ENCODE assay signal across 14 mouse cellular contexts in the genomic region with DNA sequence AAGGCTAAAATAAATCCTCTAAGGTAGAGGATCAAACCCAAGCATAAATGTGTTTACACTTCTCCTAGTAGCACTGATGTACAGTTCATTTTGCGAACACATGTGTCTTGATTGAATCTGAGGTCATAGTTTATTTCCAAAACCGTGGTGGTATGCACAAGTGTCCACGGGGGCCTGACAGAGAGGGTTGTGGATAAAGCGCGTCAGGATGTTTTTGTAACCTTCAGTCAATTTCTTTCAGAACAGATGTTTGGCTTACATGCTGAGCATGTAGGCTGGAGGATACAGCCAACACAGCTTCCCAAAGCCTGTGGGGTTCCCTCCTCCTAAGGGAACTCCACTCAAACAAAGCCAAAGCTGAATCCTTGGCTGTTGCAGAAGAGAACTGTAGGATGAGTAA.
DNase-seq lines count a peak whose midpoint lies in the region; ATAC-seq and TF ChIP-seq lines count a peak whose summit lies in the region.
"Had no signal": no experiment of that assay in that cellular context is flagged by ENCODE, and none has a peak within 500 bp of the region (broad histone marks: within the 10 kb centered on the region; RNA-seq: fewer than 3 reads in every experiment).

No protein-coding gene starts in this region.

- no peak overlapping the region for H3K27ac ChIP-seq in kidney, adult 2 months (ENCODE audit: insufficient read depth, low read depth, low read length)
- no peak overlapping the region for H3K27ac ChIP-seq in embryonic facial prominence, embryonic 14.5 days (replicated peaks; ENCODE audit: low read depth, low read length)
- H3K27ac ChIP-seq: stomach, embryonic 15.5 days had no signal

- TF ChIP-seq POLR2A in kidney, adult 2 months (IDR thresholded peaks at IDR 0.05; ENCODE audit: low read depth, low read length) = no peak
- no peak for TF ChIP-seq POLR2A in brain, embryonic 14.5 days (IDR thresholded peaks at IDR 0.05; ENCODE audit: borderline replicate concordance, extremely low read depth, insufficient read depth, insufficient read length, poor library complexity, severe bottlenecking)

- no peaks in the 10 kb centered on the region for H3K27me3 ChIP-seq in kidney, adult 2 months (replicated peaks; ENCODE audit: control insufficient read depth, insufficient read depth, low read length)
- no peaks in the 10 kb centered on the region for H3K27me3 ChIP-seq in embryonic facial prominence, embryonic 14.5 days (replicated peaks; ENCODE audit: control insufficient read depth, insufficient read depth, low read length)
- H3K27me3 ChIP-seq: stomach, embryonic 15.5 days had no signal

- no peak for TF ChIP-seq CTCF in kidney, adult 2 months (conservative IDR thresholded peaks at IDR 0.05; ENCODE audit: insufficient read depth, insufficient read length, low read depth, low read length)
- TF ChIP-seq CTCF in brain, embryonic 14.5 days (IDR thresholded peaks at IDR 0.05; ENCODE audit: borderline replicate concordance, extremely low read depth, insufficient read depth, insufficient read length) = no peak

- H3K4me1 ChIP-seq in kidney, adult 2 months (ENCODE audit: control insufficient read depth, insufficient read depth, low read length) = no peaks in the 10 kb centered on the region
- no peaks in the 10 kb centered on the region for H3K4me1 ChIP-seq in embryonic facial prominence, embryonic 14.5 days (ENCODE audit: control insufficient read depth, insufficient read depth, low read length)
- H3K4me1 ChIP-seq: stomach, embryonic 15.5 days had no signal

- H3K9me3 ChIP-seq in embryonic facial prominence, embryonic 14.5 days (ENCODE audit: control insufficient read depth, low read length) = no peaks in the 10 kb centered on the region
- H3K9me3 ChIP-seq: stomach, embryonic 15.5 days had no signal

- WGBS in kidney, adult 2 months = 44% methylated on average over 5 of the region's 5 CpGs
- 31% methylated on average over 5 of the region's 5 CpGs for WGBS in embryonic facial prominence, embryonic 14.5 days

- no peak overlapping the region for H3K4me3 ChIP-seq in kidney, adult 2 months (ENCODE audit: insufficient read depth, low read depth, low read length)
- no peak overlapping the region for H3K4me3 ChIP-seq in embryonic facial prominence, embryonic 14.5 days (ENCODE audit: low read depth, low read length)
- H3K4me3 ChIP-seq: stomach, embryonic 15.5 days had no signal

- H3K9ac ChIP-seq in embryonic facial prominence, embryonic 14.5 days (ENCODE audit: low read depth, low read length) = no peak overlapping the region
- H3K9ac ChIP-seq: liver, postnatal 0 days; stomach, embryonic 15.5 days had no signal

- peak; percentile 87 for ATAC-seq in embryonic facial prominence, embryonic 14.5 days (ENCODE audit: low read depth)
- ATAC-seq: liver, postnatal 0 days had no signal

- peak; percentile 7 for DNase-seq in gastrocnemius, postnatal 25 days
- DNase-seq in gastrocnemius, adult 18-20 months (ENCODE audit: low spot score) = no peak
- DNase-seq in kidney, postnatal 10 days = peak; percentile 3
- no peak for DNase-seq in kidney, adult 2 months
- DNase-seq in brain, embryonic 14.5 days (ENCODE audit: low read depth) = peak; percentile 50
- DNase-seq in embryonic facial prominence, embryonic 14.5 days (ENCODE audit: low spot score) = peak; percentile 88
- DNase-seq in thymus, postnatal 0 days (ENCODE audit: low spot score) = no peak
- DNase-seq in layer of hippocampus, adult 9-10 months (ENCODE audit: low spot score) = no peak
- DNase-seq: cerebellum, adult 9-10 months; kidney, adult 9 months; layer of hippocampus, adult 9-11 months; left cerebral cortex, postnatal 4 days; liver, postnatal 0 days had no signal

- H3K36me3 ChIP-seq in kidney, adult 2 months (ENCODE audit: control insufficient read depth, insufficient read depth, low read length) = no peaks in the 10 kb centered on the region
- H3K36me3 ChIP-seq in embryonic facial prominence, embryonic 14.5 days (ENCODE audit: control insufficient read depth, insufficient read depth, low read length) = no peaks in the 10 kb centered on the region
- H3K36me3 ChIP-seq: stomach, embryonic 15.5 days had no signal

- H3K4me2 ChIP-seq in embryonic facial prominence, embryonic 14.5 days (ENCODE audit: low read depth, low read length) = no peak overlapping the region
- H3K4me2 ChIP-seq: stomach, embryonic 15.5 days had no signal

Comparison
In these comparisons a context has a peak if more than half of its experiments do, and no peak if none do; other contexts are left out.
1. DNase-seq: peak in gastrocnemius, postnatal 25 days (single experiment), kidney, postnatal 10 days (single experiment), brain, embryonic 14.5 days (single experiment) and embryonic facial prominence, embryonic 14.5 days (single experiment); none in gastrocnemius, adult 18-20 months (single experiment), kidney, adult 2 months (single experiment), thymus, postnatal 0 days (single experiment) and layer of hippocampus, adult 9-10 months (single experiment).